8 mouse cellular contexts compared by ENCODE assay signal in the genomic region with DNA sequence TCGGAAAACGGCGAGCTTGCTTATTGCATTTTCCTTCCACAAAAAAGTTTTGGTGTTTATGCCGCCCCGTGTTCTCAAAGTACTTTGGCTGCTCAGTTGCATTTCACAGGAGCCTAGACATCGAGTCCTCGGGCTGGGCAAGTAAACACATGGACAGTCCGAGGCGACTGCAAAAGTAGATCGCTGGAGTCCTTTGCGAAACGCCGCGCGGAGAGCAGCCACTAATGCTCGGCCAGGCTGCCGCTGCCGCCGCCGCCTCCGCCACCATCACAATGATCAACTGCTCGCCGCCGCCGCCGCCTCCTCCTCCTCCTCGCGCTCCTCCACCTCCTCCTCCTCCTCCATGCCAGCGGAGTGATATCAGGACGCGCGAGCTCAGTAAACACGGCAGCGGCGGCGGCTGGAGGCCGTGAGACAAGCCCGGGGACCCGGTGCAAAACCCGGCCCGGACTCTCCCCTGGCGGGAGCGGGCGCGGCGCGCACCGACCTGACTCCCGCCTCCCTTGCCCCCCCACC. TPM values are rescaled to one million over a fixed set of nuclear protein-coding genes. Genes with fewer than 3 reads are reported as not detected.
DNase-seq lines count a peak whose midpoint lies in the region; ATAC-seq lines count a peak whose summit lies in the region.

Gene Maml3, minus strand, starts transcription at position 441 of the 516 bp plus-strand sequence.

- ATAC-seq in inflammation-experienced regulatory T-cells, adult 6 months, result peak; percentile 44
- peak; percentile 42 for ATAC-seq in megakaryocyte-erythroid progenitor cell, adult 5-6 weeks (replicated peaks; ENCODE audit: low FRiP score, low TSS enrichment, poor library complexity, severe bottlenecking)

- intact Hi-C loops in gastrocnemius, postnatal 14 days (cut with DNase I; ENCODE audit: low total_unique reads), result loop anchor here (5.0 kb wide), 1 partner anchor 83 kb away; no protein-coding TSS in a partner anchor
- intact Hi-C loops in left cerebral cortex, postnatal 14 days (cut with DNase I), result loop anchor here (2.0 to 5.0 kb wide), 3 partner anchors 57 to 402 kb away; no protein-coding TSS in a partner anchor

- peak; percentile 96 for DNase-seq in adrenal gland, adult 2 months
- DNase-seq in embryo, embryonic 10.5 days (ENCODE audit: low spot score), result peak; percentile 96
- peak; percentile 95 for DNase-seq in gastrocnemius, postnatal 14 days
- DNase-seq in left cerebral cortex, postnatal 14 days (ENCODE audit: low spot score in 2 of 2), result peak; percentile 84 to 85
- DNase-seq in right cerebral cortex, postnatal 14 days, result peak; percentile 85
- peak; percentile 82 for DNase-seq in urinary bladder, postnatal 25 days (ENCODE audit: low spot score)

RNA-seq across cellular contexts. Expression of gene Maml3, which starts in this region (rescaled TPM):
- 1 to 10 TPM; 7.8 TPM for total RNA-seq in adrenal gland, adult 2 months (2021)
- 5.2 and 5.3 TPM in 2 replicates for polyA plus RNA-seq in adrenal gland, adult 2 months (2012; rRNA removed)
- 1 to 10 TPM; 3.3 to 3.5 TPM for total RNA-seq in gastrocnemius, postnatal 14 days (2021)
- polyA plus RNA-seq in inflammation-experienced regulatory T-cells, adult 6 months (2017; shearing (Covaris generic)), result 1 to 10 TPM in 1 of 3 experiments, under 1 TPM in 1, not detected in 1; 0.68 to 2.2 TPM
- 1 to 10 TPM; 8.2 to 9.7 TPM for total RNA-seq in left cerebral cortex, postnatal 14 days (2021)
- 8.5 and 10.6 TPM in 2 replicates for total RNA-seq in megakaryocyte-erythroid progenitor cell, adult 5-6 weeks (2014; fragmentation: Nextera tagmentation)
- 4.4 and 7.6 TPM in 2 replicates for total RNA-seq in megakaryocyte-erythroid progenitor cell, adult 5-6 weeks (2017)

Comparison
In these comparisons a context has a peak if more than half of its experiments do, and no peak if none do; other contexts are left out.
1. Peak in every context shown above with its lines: DNase-seq and ATAC-seq.